Mouse (Mus musculus) cortical plate, adult 2 months (tissue): ENCODE results near the gene Plin1.
A peak's percentile ranks its signal among the peaks of the same experiment; 100 is the strongest.

Experiments
- CTCF ChIP-seq: fragments of 200-500 bp; IDR thresholded peaks from 2 replicates; pipeline ENCODE4 v1.5.1; 2011; ENCODE audit warnings: mild to moderate bottlenecking, control low read depth, low read length; ENCODE audit not compliant: insufficient read depth; ENCODE audit errors: extremely low read depth
- POLR2A ChIP-seq: fragments of 200-500 bp; IDR thresholded peaks from 2 replicates; pipeline ENCODE4 v1.6.1; 2011; ENCODE audit warnings: mild to moderate bottlenecking, low read length, control low read depth; ENCODE audit not compliant: insufficient read depth; ENCODE audit errors: extremely low read depth

DNA sequence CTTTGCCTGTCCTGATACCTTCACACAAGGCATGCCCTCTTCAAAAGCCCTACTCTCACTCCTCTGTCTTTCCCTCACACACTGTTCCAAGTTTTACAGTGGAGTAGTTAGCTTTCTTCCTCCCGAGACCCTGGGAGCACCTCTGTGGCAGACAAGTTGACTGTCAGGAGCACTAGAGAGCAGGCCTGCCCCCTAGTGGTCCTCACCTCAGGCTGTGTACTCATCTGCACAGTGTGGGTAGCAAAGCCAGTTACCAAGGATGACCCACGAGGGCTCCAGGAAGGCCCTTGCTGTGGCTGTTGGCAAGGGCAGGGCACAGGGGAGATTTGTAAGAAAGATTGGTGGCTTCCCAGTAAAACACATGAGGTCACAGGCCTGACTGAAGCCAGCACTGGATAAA is 5.6 kb downstream of the Plin1 start:
- TF ChIP-seq CTCF (peak; percentile 76), POLR2A (no peak)
